Mouse (Mus musculus): ENCODE data around the gene Arl4d.

GRCm38 (mm10) chr11:101681968-101682367, 16.6 kb downstream of the Arl4d start:
- TF ChIP-seq POLR2A (IDR thresholded peaks at IDR 0.05; ENCODE audit: low read depth, low read length) (no peak), CTCF (conservative IDR thresholded peaks at IDR 0.05; ENCODE audit: insufficient read depth, insufficient read length, low read depth, low read length) (no peak)
